Mouse (Mus musculus): Measurements from ENCODE around the gene Tctex1d1.

Gene Tctex1d1

GRCm38 (mm10) chr4:102978440-102978839, at the start of gene Tctex1d1:
Gene Tctex1d1, plus strand, starts transcription at chr4:102978606.
- no peak for DNase-seq

GRCm38 (mm10) chr4:102929491-102929890, 48.9 kb upstream of the Tctex1d1 start:
- DNase-seq = no peak

- peak in 1 of 2 experiments; percentile 15 for DNase-seq
Measured at GRCm38 (mm10) chr4:102930679-102931078, 47.7 kb upstream of the Tctex1d1 start.

GRCm38 (mm10) chr4:102940266-102940665, 38.1 kb upstream of the Tctex1d1 start:
- no peak for DNase-seq

- no peak for DNase-seq
Measured at GRCm38 (mm10) chr4:102940738-102941137, 37.7 kb upstream of the Tctex1d1 start.

GRCm38 (mm10) chr4:102944325-102944724, 34.1 kb upstream of the Tctex1d1 start:
- DNase-seq = no peak

- DNase-seq = no peak
Measured at GRCm38 (mm10) chr4:102952476-102952875, 25.9 kb upstream of the Tctex1d1 start.

GRCm38 (mm10) chr4:102955294-102955956, 23.0 kb upstream of the Tctex1d1 start:
- peak; percentile 14 to 18 for DNase-seq

- DNase-seq = no peak
Measured at GRCm38 (mm10) chr4:102959409-102959808, 19.0 kb upstream of the Tctex1d1 start.

- peak in 1 of 2 experiments; percentile 25 for DNase-seq
Measured at GRCm38 (mm10) chr4:102964174-102964573, 14.2 kb upstream of the Tctex1d1 start.

GRCm38 (mm10) chr4:102967811-102968210, 10.6 kb upstream of the Tctex1d1 start:
- DNase-seq = no peak

GRCm38 (mm10) chr4:102969599-102969998, 8.8 kb upstream of the Tctex1d1 start:
- DNase-seq = no peak

- no peak for DNase-seq
Measured at GRCm38 (mm10) chr4:102971159-102971558, 7.2 kb upstream of the Tctex1d1 start.

- DNase-seq = no peak
Measured at GRCm38 (mm10) chr4:102972071-102972470, 6.3 kb upstream of the Tctex1d1 start.

GRCm38 (mm10) chr4:102974172-102974571, 4.2 kb upstream of the Tctex1d1 start:
- DNase-seq = no peak

- no peak for DNase-seq
Measured at GRCm38 (mm10) chr4:102976290-102977275, 1.8 kb upstream of the Tctex1d1 start.

GRCm38 (mm10) chr4:102977778-102978321, 556 bp upstream of the Tctex1d1 start:
- no peak for DNase-seq

- no peak for DNase-seq
Measured at GRCm38 (mm10) chr4:102979385-102979784, 979 bp downstream of the Tctex1d1 start.

- DNase-seq = no peak
Measured at GRCm38 (mm10) chr4:102981709-102982108, 3.3 kb downstream of the Tctex1d1 start.

- DNase-seq = peak in 1 of 2 experiments; percentile 42
Measured at GRCm38 (mm10) chr4:102986173-102986572, 7.8 kb downstream of the Tctex1d1 start.

- DNase-seq = peak in 1 of 2 experiments; percentile 41
Measured at GRCm38 (mm10) chr4:102986917-102987316, 8.5 kb downstream of the Tctex1d1 start.

- no peak for DNase-seq
Measured at GRCm38 (mm10) chr4:102987325-102987724, 8.9 kb downstream of the Tctex1d1 start.

- peak; percentile 45 to 66 for DNase-seq
Measured at GRCm38 (mm10) chr4:102987756-102988155, 9.3 kb downstream of the Tctex1d1 start.

Measured in thymus, postnatal 36 days (tissue).